Mouse (Mus musculus) adrenal gland (tissue): ENCODE data around the gene B3galnt2.
"Not testable (repeated sequence)": the region's sequence is repeated elsewhere in the genome, so short reads cannot be mapped to it uniquely, and the experiment has no call there.

Experiments
- intact Hi-C: fragments of 180-260 bp; cut with DNase I; formaldehyde crosslinking; loops from one replicate; pipeline ENCODE4 v1.15.1; 2025

Gene B3galnt2

GRCm38 (mm10) chr13:14004999-14005398 is 50.7 kb downstream of the B3galnt2 start:
- intact Hi-C loops: loop anchor here (2.0 kb wide), 1 partner anchor 172 kb away; no protein-coding TSS in a partner anchor

- intact Hi-C loops: no loop called here
Measured at GRCm38 (mm10) chr13:14006056-14006455, 51.8 kb downstream of the B3galnt2 start.

GRCm38 (mm10) chr13:14011454-14011995 is 57.3 kb downstream of the B3galnt2 start:
- intact Hi-C loops: no loop called here

- intact Hi-C loops: no loop called here
Measured at GRCm38 (mm10) chr13:14014001-14014400, 59.7 kb downstream of the B3galnt2 start.

GRCm38 (mm10) chr13:14014540-14014939 is 60.3 kb downstream of the B3galnt2 start:
- intact Hi-C loops: no loop called here

- intact Hi-C loops: no loop called here
Measured at GRCm38 (mm10) chr13:14015609-14016008, 61.3 kb downstream of the B3galnt2 start.

- intact Hi-C loops: no loop called here
Measured at GRCm38 (mm10) chr13:14018283-14018682, 64.0 kb downstream of the B3galnt2 start.

GRCm38 (mm10) chr13:14018852-14019251 is 64.6 kb downstream of the B3galnt2 start:
- intact Hi-C loops: no loop called here

- intact Hi-C loops: not testable (repeated sequence)
Measured at GRCm38 (mm10) chr13:14021417-14021816, 67.1 kb downstream of the B3galnt2 start.

- intact Hi-C loops: no loop called here
Measured at GRCm38 (mm10) chr13:14025554-14025953, 71.3 kb downstream of the B3galnt2 start.

- intact Hi-C loops: no loop called here
Measured at GRCm38 (mm10) chr13:14026154-14026820, 72.0 kb downstream of the B3galnt2 start.

- intact Hi-C loops: no loop called here
Measured at GRCm38 (mm10) chr13:14033309-14034072, 79.2 kb downstream of the B3galnt2 start.

- intact Hi-C loops: no loop called here
Measured at GRCm38 (mm10) chr13:14034073-14034348, 79.7 kb downstream of the B3galnt2 start.

- intact Hi-C loops: not testable (repeated sequence)
Measured at GRCm38 (mm10) chr13:14035352-14035751, 81.1 kb downstream of the B3galnt2 start.

- intact Hi-C loops: no loop called here
Measured at GRCm38 (mm10) chr13:14035875-14036630, 81.8 kb downstream of the B3galnt2 start.

GRCm38 (mm10) chr13:14038911-14039291 is 84.6 kb downstream of the B3galnt2 start:
- intact Hi-C loops: loop anchor here (2.0 kb wide), 1 partner anchor 24 kb away; the partner anchor contains the start of genes Arid4b and Ggps1

- intact Hi-C loops: loop anchor here (2.0 kb wide), 1 partner anchor 23 kb away; the partner anchor contains the start of genes Arid4b and Ggps1
Measured at GRCm38 (mm10) chr13:14039292-14039965, 85.2 kb downstream of the B3galnt2 start, which contains the start of gene Tbce. Tbce (minus strand) TSS chr13:14039638.

GRCm38 (mm10) chr13:14040186-14040585 is 85.9 kb downstream of the B3galnt2 start:
- intact Hi-C loops: no loop called here

GRCm38 (mm10) chr13:14043851-14044250 is 89.6 kb downstream of the B3galnt2 start:
- intact Hi-C loops: no loop called here

GRCm38 (mm10) chr13:14044521-14044920 is 90.3 kb downstream of the B3galnt2 start:
- intact Hi-C loops: no loop called here
